Mouse (Mus musculus): ENCODE measurements around the gene Tshb.

Gene Tshb

DNA sequence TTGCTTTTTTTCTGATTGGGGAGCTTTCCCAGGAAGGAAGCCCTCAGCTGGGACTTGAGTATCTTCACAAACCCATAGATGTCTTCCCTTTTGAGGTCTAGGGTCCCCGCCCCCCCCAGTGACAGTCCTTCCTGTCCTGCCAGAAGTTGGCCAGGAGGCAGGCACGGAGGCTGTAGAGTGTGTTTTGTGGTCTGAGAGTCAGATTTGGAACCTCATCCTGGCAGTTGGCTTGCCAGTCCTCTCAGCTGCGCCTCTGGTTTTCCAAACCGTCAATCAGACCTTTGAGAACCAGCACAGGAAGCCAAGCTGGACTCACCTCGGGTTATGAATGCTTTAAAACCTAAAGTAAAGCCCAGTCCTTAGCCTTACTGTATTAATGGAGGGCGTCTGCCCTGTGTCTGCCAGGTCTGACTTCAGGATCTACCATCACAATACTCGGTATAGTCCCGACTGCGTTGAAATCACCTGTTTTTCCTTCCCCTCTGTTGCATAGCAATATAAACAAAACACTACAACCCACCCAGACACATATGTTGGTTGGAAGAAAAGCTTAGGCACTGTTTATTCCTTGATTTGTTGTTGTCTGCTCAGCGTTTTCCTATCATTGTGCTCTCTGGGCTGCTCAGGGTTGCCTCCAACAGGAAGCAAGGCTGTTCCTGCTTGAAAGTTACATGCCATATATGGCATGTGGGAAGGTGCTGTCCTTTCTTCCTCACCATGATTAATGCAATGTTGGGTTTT lies 44.2 kb downstream of the Tshb start:
- DNase-seq (ENCODE audit: low read depth, low spot score): no peak

- no peak for DNase-seq (ENCODE audit: low read depth, low spot score)
Observed at GRCm38 (mm10) chr3:102737106-102737505, 45.4 kb downstream of the Tshb start.

DNA sequence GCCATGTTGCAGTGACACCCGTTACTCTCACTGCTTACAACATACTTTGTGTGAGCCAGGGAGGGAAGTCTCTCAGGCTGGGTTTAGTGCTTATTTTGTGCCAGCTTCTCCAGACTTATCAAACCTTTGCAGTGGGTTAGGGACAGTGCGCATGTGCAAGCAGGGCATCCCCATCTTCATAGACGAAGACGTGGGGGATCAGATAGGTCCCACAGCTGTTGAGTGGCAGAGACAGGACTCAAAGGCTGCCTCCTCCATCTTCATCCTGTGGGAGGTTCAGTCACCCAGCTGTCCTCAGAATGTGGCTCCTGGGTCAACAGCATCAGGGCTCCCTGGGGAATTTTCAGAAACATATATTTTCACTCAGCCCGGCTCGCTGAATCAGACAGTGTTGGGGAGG lies 46.1 kb downstream of the Tshb start:
- DNase-seq (ENCODE audit: low read depth, low spot score): no peak

- DNase-seq (ENCODE audit: low read depth, low spot score): no peak
Observed at GRCm38 (mm10) chr3:102735638-102736037, 46.9 kb downstream of the Tshb start.

DNA sequence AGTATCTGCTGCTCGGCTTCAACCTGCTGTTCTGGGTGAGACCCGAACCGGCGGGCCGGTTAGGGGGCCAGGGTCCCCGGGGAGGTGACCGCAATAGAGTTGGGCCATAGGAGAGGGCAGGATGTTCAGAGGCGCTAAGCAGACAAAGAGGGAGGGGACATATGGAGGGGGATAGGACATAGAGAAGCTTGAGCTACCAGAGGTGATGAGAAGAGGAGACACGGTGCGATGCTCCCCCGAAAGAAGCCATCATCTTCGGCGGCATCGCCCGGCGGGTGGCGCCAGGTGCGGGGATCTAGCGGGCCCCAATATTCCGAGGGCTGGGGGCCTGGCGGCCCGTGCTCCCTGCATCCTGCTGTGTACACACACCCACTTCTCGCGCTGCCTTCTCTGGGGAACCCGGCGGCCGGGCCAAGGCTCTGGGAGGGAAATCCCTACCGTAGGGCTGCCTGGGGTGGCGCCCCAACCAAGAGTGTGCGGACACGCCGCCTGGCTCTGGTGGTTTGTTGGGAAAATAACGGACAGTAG lies 47.4 kb downstream of the Tshb start:
- peak; percentile 46 for DNase-seq (ENCODE audit: low read depth, low spot score)

- DNase-seq (ENCODE audit: low read depth, low spot score): peak; percentile 41
Observed at GRCm38 (mm10) chr3:102734313-102735030, 48.0 kb downstream of the Tshb start, which contains the start of gene Tspan2. Gene Tspan2, plus strand, starts transcription at chr3:102734529.

GRCm38 (mm10) chr3:102733936-102734312 lies 48.6 kb downstream of the Tshb start:
- no peak for DNase-seq (ENCODE audit: low read depth, low spot score)

GRCm38 (mm10) chr3:102733050-102733449 lies 49.5 kb downstream of the Tshb start:
- DNase-seq (ENCODE audit: low read depth, low spot score): no peak

GRCm38 (mm10) chr3:102732619-102733018 lies 49.9 kb downstream of the Tshb start:
- no peak for DNase-seq (ENCODE audit: low read depth, low spot score)

DNA sequence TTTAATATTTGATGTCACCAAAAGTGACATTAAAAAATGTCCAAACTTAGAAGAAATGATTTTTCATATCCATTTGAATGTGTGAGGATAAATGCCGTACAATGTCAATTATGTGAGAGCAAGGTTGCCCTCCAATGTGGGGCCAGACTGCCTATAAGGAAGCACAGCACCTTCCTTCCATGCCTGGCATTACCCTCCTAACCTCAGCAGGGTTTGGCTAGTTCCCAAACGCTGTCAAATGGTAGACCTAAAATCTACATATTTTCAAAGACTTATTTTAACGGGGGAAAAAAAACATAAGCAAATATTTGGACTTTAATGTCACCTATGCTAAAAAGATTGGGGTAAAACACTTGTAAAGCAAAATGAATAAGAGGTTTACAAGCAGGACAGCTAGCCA lies 51.4 kb downstream of the Tshb start:
- no peak for DNase-seq (ENCODE audit: low read depth, low spot score)

GRCm38 (mm10) chr3:102729416-102729815 lies 53.1 kb downstream of the Tshb start:
- DNase-seq (ENCODE audit: low read depth, low spot score): no peak
